7 mouse cellular contexts compared by ENCODE assay signal in the genomic region with DNA sequence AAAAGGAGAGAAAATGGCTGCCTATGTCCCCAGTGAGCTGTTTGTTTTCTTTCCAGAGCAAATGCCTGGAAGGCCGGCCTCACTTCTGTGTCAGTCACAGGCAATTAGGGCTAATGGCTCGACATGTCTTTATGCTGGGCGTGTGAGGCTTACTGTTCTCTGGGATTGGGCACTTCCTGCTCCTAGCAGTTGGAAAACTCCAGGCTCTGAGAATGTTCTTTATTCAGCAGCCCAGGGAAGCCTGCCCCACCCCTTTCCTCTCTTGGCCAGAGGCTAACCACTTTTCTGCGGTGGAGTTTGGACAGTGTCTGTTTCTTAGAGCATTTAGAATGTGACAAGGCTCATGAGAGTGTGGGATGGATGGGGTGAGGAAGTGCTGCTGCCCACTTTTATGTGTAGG.
DNase-seq lines count a peak whose midpoint lies in the region; ATAC-seq lines count a peak whose summit lies in the region.

No protein-coding gene starts in this region.

- H3K27me3 ChIP-seq in intestine, embryonic 14.5 days (replicated peaks; ENCODE audit: control insufficient read depth, insufficient read depth, low read length): no peaks in the 10 kb centered on the region

- ATAC-seq in intestine, embryonic 14.5 days (replicated peaks; ENCODE audit: low FRiP score, low TSS enrichment, low read depth): 0 out of 2 replicates have a peak, but pooled peaks have one; percentile 23
- ATAC-seq in activated CD4-positive, CD25-positive, alpha-beta regulatory T cell, adult 4 months: no peak
- ATAC-seq in frontal cortex, adult (ENCODE audit: low TSS enrichment): no peak

- intact Hi-C loops in gastrocnemius, postnatal 14 days (cut with DNase I; ENCODE audit: low total_unique reads): no loop called here

- peak overlapping the region; percentile 38; the same call in 1 of the 2 replicates for H3K27ac ChIP-seq in intestine, embryonic 14.5 days (ENCODE audit: low read depth)

- H3K9me3 ChIP-seq in intestine, embryonic 14.5 days (ENCODE audit: control insufficient read depth, low read length): no peaks in the 10 kb centered on the region

- peak; percentile 70 for DNase-seq in 3T3-L1 (ENCODE audit: low read depth, low spot score)
- peak; percentile 78 for DNase-seq in NIH3T3 (ENCODE audit: low read depth)
- DNase-seq in gastrocnemius, postnatal 14 days: peak; percentile 49
- peak; percentile 63 for DNase-seq in intestine, embryonic 14.5 days (ENCODE audit: low spot score)
- peak; percentile 60 for DNase-seq in lung, postnatal 36 days

- no peaks in the 10 kb centered on the region for H3K4me1 ChIP-seq in intestine, embryonic 14.5 days (replicated peaks; ENCODE audit: control insufficient read depth, insufficient read depth, low read length)

- WGBS in intestine, embryonic 14.5 days: 11% methylated on average over 4 of the region's 4 CpGs

- H3K4me3 ChIP-seq in intestine, embryonic 14.5 days (ENCODE audit: low read depth, low read length): no peak overlapping the region

- H3K4me2 ChIP-seq in intestine, embryonic 14.5 days (ENCODE audit: low read length): no peak overlapping the region

- peaks cover 10% of the 10 kb centered on the region; the same call in 1 of the 2 replicates for H3K36me3 ChIP-seq in intestine, embryonic 14.5 days (ENCODE audit: control insufficient read depth, insufficient read depth, low read length)

- H3K9ac ChIP-seq in intestine, embryonic 14.5 days (ENCODE audit: low read length): no peak overlapping the region
